Mouse (Mus musculus) E14TG2a.4 (cell line): ENCODE measurements around the gene St6galnac3.

Experiments used
- CTCF ChIP-seq: conservative IDR thresholded peaks from 2 replicates; pipeline ENCODE4 v1.5.1; 2014; ENCODE audit warnings: low read length
- NANOG ChIP-seq: IDR thresholded peaks from 2 replicates; pipeline ENCODE4 v1.6.1; 2014; ENCODE audit warnings: borderline replicate concordance, low read length, mixed read lengths
- POU5F1 ChIP-seq: IDR thresholded peaks from 2 replicates; pipeline ENCODE4 v1.6.1; 2014; ENCODE audit warnings: low read length, borderline replicate concordance

GRCm38 (mm10) chr3:153399574-153399973 lies 325.4 kb downstream of the St6galnac3 start:
- TF ChIP-seq CTCF (no peak), POU5F1 (no peak), NANOG (no peak)
